Mouse (Mus musculus): ENCODE data around the gene Dlg2. TPM values are rescaled to one million over a fixed set of nuclear protein-coding genes. Genes with fewer than 3 reads are reported as not detected.
A peak's percentile ranks its signal among the peaks of the same experiment; 100 is the strongest.

Gene Dlg2
- polyA plus RNA-seq, 1 experiment = 0.01 TPM

GRCm38 (mm10) chr7:91659498-91659897, 1183.0 kb downstream of the Dlg2 start:
- H3K79me3 ChIP-seq (ENCODE audit: low read depth) = no peaks in the 10 kb centered on the region
- H3K4me3 ChIP-seq (ENCODE audit: insufficient read depth, poor library complexity, severe bottlenecking) = no peak overlapping the region
- H3ac ChIP-seq (ENCODE audit: control insufficient read depth, insufficient read length, low read depth) = no peak overlapping the region
- no peaks in the 10 kb centered on the region for H3K36me3 ChIP-seq (ENCODE audit: control insufficient read depth, insufficient read depth)
- TF ChIP-seq USF1 (IDR thresholded peaks at IDR 0.05; ENCODE audit: low read depth) (no peak), MAX (IDR thresholded peaks at IDR 0.05) (no peak), CEBPB (IDR thresholded peaks at IDR 0.05; ENCODE audit: low read depth) (no peak), CTCF (IDR thresholded peaks at IDR 0.05; ENCODE audit: control insufficient read depth, insufficient read depth, insufficient read length) (no peak), FOSL1 (IDR thresholded peaks at IDR 0.05; ENCODE audit: insufficient read depth, low read length, poor library complexity, severe bottlenecking) (no peak), MYOG (IDR thresholded peaks at IDR 0.05; ENCODE audit: control insufficient read depth, extremely low read depth, insufficient read length) (no peak), MYOD1 (IDR thresholded peaks at IDR 0.05; ENCODE audit: control insufficient read depth, insufficient read length, low read depth) (no peak)
- H3K27me3 ChIP-seq (ENCODE audit: control insufficient read depth, insufficient read depth, insufficient read length) = no peaks in the 10 kb centered on the region
- H3K79me2 ChIP-seq (ENCODE audit: control insufficient read depth, insufficient read depth) = no peaks in the 10 kb centered on the region

- Histone ChIP-seq H3K79me3 (ENCODE audit: low read depth) (no peaks in the 10 kb centered on the region), H3K79me2 (ENCODE audit: control insufficient read depth, insufficient read depth) (no peaks in the 10 kb centered on the region), H3ac (ENCODE audit: control insufficient read depth, insufficient read length, low read depth) (no peak overlapping the region), H3K27me3 (ENCODE audit: control insufficient read depth, insufficient read depth, insufficient read length) (no peaks in the 10 kb centered on the region), H3K4me3 (ENCODE audit: insufficient read depth, poor library complexity, severe bottlenecking) (no peak overlapping the region), H3K36me3 (ENCODE audit: control insufficient read depth, insufficient read depth) (no peaks in the 10 kb centered on the region)
- TF ChIP-seq CTCF (IDR thresholded peaks at IDR 0.05; ENCODE audit: control insufficient read depth, insufficient read depth, insufficient read length) (no peak), MYOG (IDR thresholded peaks at IDR 0.05; ENCODE audit: control insufficient read depth, extremely low read depth, insufficient read length) (no peak), MYOD1 (IDR thresholded peaks at IDR 0.05; ENCODE audit: control insufficient read depth, insufficient read length, low read depth) (no peak), USF1 (IDR thresholded peaks at IDR 0.05; ENCODE audit: low read depth) (no peak), MAX (IDR thresholded peaks at IDR 0.05) (no peak), FOSL1 (IDR thresholded peaks at IDR 0.05; ENCODE audit: insufficient read depth, low read length, poor library complexity, severe bottlenecking) (no peak), CEBPB (IDR thresholded peaks at IDR 0.05; ENCODE audit: low read depth) (no peak)
Observed at GRCm38 (mm10) chr7:91672236-91673017, 1196.0 kb downstream of the Dlg2 start.

GRCm38 (mm10) chr7:91674401-91674800, 1197.9 kb downstream of the Dlg2 start:
- Histone ChIP-seq H3K36me3 (ENCODE audit: control insufficient read depth, insufficient read depth) (no peaks in the 10 kb centered on the region), H3K4me3 (ENCODE audit: insufficient read depth, poor library complexity, severe bottlenecking) (no peak overlapping the region), H3K27me3 (ENCODE audit: control insufficient read depth, insufficient read depth, insufficient read length) (no peaks in the 10 kb centered on the region), H3ac (ENCODE audit: control insufficient read depth, insufficient read length, low read depth) (no peak overlapping the region), H3K79me2 (ENCODE audit: control insufficient read depth, insufficient read depth) (no peaks in the 10 kb centered on the region), H3K79me3 (ENCODE audit: low read depth) (no peaks in the 10 kb centered on the region)
- no peak for TF ChIP-seq MYOD1 (IDR thresholded peaks at IDR 0.05; ENCODE audit: control insufficient read depth, insufficient read length, low read depth)
- no peak for TF ChIP-seq CEBPB (IDR thresholded peaks at IDR 0.05; ENCODE audit: low read depth)
- TF ChIP-seq MYOG (IDR thresholded peaks at IDR 0.05; ENCODE audit: control insufficient read depth, extremely low read depth, insufficient read length) = no peak
- no peak for TF ChIP-seq CTCF (IDR thresholded peaks at IDR 0.05; ENCODE audit: control insufficient read depth, insufficient read depth, insufficient read length)
- no peak for TF ChIP-seq MAX (IDR thresholded peaks at IDR 0.05)
- no peak for TF ChIP-seq USF1 (IDR thresholded peaks at IDR 0.05; ENCODE audit: low read depth)

DNA sequence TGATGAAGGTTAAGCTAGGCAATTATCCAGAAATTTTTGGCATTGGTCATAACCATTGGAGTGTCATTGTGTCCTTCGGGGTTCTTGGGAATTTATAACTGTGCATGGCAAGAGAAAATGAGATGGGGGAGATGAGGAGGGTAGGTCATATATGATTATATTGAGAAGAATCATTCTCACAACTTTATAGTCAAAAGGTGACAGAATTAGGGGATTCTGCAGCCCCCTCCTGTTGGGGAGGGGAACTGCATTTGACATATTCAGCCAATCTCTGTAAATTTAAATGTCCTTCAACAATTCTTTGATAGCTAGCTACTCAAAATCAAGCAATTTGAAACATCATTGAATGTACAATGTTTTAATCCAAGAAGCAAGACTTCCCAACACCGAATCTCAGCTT, 1201.5 kb downstream of the Dlg2 start:
- H3K27me3 ChIP-seq (ENCODE audit: control insufficient read depth, insufficient read depth, insufficient read length) = no peaks in the 10 kb centered on the region
- TF ChIP-seq CTCF (IDR thresholded peaks at IDR 0.05; ENCODE audit: control insufficient read depth, insufficient read depth, insufficient read length) (no peak), MYOG (IDR thresholded peaks at IDR 0.05; ENCODE audit: control insufficient read depth, extremely low read depth, insufficient read length) (no peak), MAX (IDR thresholded peaks at IDR 0.05) (no peak), MYOD1 (IDR thresholded peaks at IDR 0.05; ENCODE audit: control insufficient read depth, insufficient read length, low read depth) (no peak), USF1 (IDR thresholded peaks at IDR 0.05; ENCODE audit: low read depth) (no peak), FOSL1 (IDR thresholded peaks at IDR 0.05; ENCODE audit: insufficient read depth, low read length, poor library complexity, severe bottlenecking) (no peak), CEBPB (IDR thresholded peaks at IDR 0.05; ENCODE audit: low read depth) (no peak)
- H3K79me2 ChIP-seq (ENCODE audit: control insufficient read depth, insufficient read depth) = no peaks in the 10 kb centered on the region
- no peaks in the 10 kb centered on the region for H3K79me3 ChIP-seq (ENCODE audit: low read depth)
- H3K4me3 ChIP-seq (ENCODE audit: insufficient read depth, poor library complexity, severe bottlenecking) = no peak overlapping the region
- no peak overlapping the region for H3ac ChIP-seq (ENCODE audit: control insufficient read depth, insufficient read length, low read depth)
- H3K36me3 ChIP-seq (ENCODE audit: control insufficient read depth, insufficient read depth) = no peaks in the 10 kb centered on the region

GRCm38 (mm10) chr7:91687930-91688329, 1211.5 kb downstream of the Dlg2 start:
- H3K79me2 ChIP-seq (ENCODE audit: control insufficient read depth, insufficient read depth) = no peaks in the 10 kb centered on the region
- H3K4me3 ChIP-seq (ENCODE audit: insufficient read depth, poor library complexity, severe bottlenecking) = no peak overlapping the region
- H3K79me3 ChIP-seq (ENCODE audit: low read depth) = no peaks in the 10 kb centered on the region
- no peaks in the 10 kb centered on the region for H3K27me3 ChIP-seq (ENCODE audit: control insufficient read depth, insufficient read depth, insufficient read length)
- no peak for TF ChIP-seq FOSL1 (IDR thresholded peaks at IDR 0.05; ENCODE audit: insufficient read depth, low read length, poor library complexity, severe bottlenecking)
- no peak overlapping the region for H3ac ChIP-seq (ENCODE audit: control insufficient read depth, insufficient read length, low read depth)
- no peaks in the 10 kb centered on the region for H3K36me3 ChIP-seq (ENCODE audit: control insufficient read depth, insufficient read depth)

DNA sequence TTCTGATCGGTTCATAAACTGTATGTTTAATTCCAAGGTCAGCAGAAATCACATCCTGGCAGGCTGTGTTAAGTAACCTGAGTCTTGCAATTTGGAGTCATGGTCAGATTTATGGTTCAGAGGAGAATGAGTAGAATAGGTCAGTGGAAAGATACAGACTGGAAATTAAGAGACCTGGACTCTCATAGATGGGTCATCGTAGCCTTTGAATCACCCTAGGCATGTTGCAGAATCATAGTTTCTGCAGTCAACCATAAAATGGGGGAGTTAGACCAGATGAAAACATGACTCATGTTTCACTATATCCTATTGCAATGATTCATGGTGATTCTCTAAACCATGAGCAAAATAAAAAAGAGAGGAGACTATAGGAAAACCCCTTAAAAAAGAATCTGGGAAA, 1213.4 kb downstream of the Dlg2 start:
- Histone ChIP-seq H3K79me3 (ENCODE audit: low read depth) (no peaks in the 10 kb centered on the region), H3K27me3 (ENCODE audit: control insufficient read depth, insufficient read depth, insufficient read length) (no peaks in the 10 kb centered on the region), H3ac (ENCODE audit: control insufficient read depth, insufficient read length, low read depth) (no peak overlapping the region), H3K36me3 (ENCODE audit: control insufficient read depth, insufficient read depth) (no peaks in the 10 kb centered on the region), H3K4me3 (ENCODE audit: insufficient read depth, poor library complexity, severe bottlenecking) (no peak overlapping the region), H3K79me2 (ENCODE audit: control insufficient read depth, insufficient read depth) (no peaks in the 10 kb centered on the region)
- peak; percentile 87 for TF ChIP-seq FOSL1 (IDR thresholded peaks at IDR 0.05; ENCODE audit: insufficient read depth, low read length, poor library complexity, severe bottlenecking)
- TF ChIP-seq CTCF (IDR thresholded peaks at IDR 0.05; ENCODE audit: control insufficient read depth, insufficient read depth, insufficient read length) = no peak
- peak; percentile 63 for TF ChIP-seq CEBPB (IDR thresholded peaks at IDR 0.05; ENCODE audit: low read depth)

All from C2C12 (cell line).